Mouse (Mus musculus) spleen, adult 2 months (tissue): ENCODE data around the gene Lef1.

Source experiments
- CTCF ChIP-seq: fragments of 200-500 bp; IDR thresholded peaks from 2 replicates; pipeline ENCODE4 v1.5.1; 2011; ENCODE audit warnings: mild to moderate bottlenecking, inconsistent platforms; ENCODE audit not compliant: insufficient read depth, insufficient read length, insufficient replicate concordance; ENCODE audit errors: extremely low read depth
- POLR2A ChIP-seq: fragments of 200-500 bp; IDR thresholded peaks from 2 replicates; pipeline ENCODE4 v1.6.1; 2011; ENCODE audit warnings: low read depth, low read length, inconsistent platforms

GRCm38 (mm10) chr3:131116116-131116515 is 5.8 kb downstream of the Lef1 start:
- TF ChIP-seq CTCF = no peak
- TF ChIP-seq POLR2A = no peak
